Mouse (Mus musculus) spleen, adult 2 months (tissue): ENCODE results near the gene Zbed4.

Source experiments
- CTCF ChIP-seq: fragments of 200-500 bp; IDR thresholded peaks from 2 replicates; pipeline ENCODE4 v1.5.1; 2011; ENCODE audit warnings: mild to moderate bottlenecking, inconsistent platforms; ENCODE audit not compliant: insufficient read depth, insufficient read length, insufficient replicate concordance; ENCODE audit errors: extremely low read depth
- POLR2A ChIP-seq: fragments of 200-500 bp; IDR thresholded peaks from 2 replicates; pipeline ENCODE4 v1.6.1; 2011; ENCODE audit warnings: low read depth, low read length, inconsistent platforms

DNA sequence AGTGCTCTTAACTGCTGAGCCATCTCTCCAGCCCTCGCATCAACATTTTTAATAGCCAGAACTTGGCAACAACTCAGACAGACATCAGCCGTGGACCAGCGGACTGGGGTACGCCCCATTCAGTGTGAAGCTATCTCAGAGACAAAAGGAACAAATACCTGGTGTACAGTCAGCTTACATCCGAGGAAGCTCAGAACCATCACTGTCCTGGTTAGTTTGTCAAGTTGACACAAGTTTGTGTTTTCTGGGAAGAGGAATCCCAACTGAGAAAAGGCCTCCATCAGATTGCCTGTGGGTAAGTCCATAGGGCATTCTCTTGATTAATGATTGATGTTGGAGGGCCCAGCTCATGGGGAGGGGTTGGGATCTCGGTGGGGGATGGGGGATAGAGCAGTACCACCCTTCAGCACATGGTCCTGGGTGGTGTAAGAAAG lies 49.5 kb downstream of the Zbed4 start:
- TF ChIP-seq POLR2A (no peak), CTCF (no peak)
